Mouse (Mus musculus) c-Kit-positive CD71-positive TER-119-positive erythroid progenitor cells, embryonic 14.5 days (primary cell): ENCODE results near the gene Arhgap23.

ENCODE experiments used
- DNase-seq: peaks from one replicate; pipeline ENCODE4 v3.0.0-alpha.2; 2013; ENCODE audit warnings: low spot score

Gene Arhgap23

DNA sequence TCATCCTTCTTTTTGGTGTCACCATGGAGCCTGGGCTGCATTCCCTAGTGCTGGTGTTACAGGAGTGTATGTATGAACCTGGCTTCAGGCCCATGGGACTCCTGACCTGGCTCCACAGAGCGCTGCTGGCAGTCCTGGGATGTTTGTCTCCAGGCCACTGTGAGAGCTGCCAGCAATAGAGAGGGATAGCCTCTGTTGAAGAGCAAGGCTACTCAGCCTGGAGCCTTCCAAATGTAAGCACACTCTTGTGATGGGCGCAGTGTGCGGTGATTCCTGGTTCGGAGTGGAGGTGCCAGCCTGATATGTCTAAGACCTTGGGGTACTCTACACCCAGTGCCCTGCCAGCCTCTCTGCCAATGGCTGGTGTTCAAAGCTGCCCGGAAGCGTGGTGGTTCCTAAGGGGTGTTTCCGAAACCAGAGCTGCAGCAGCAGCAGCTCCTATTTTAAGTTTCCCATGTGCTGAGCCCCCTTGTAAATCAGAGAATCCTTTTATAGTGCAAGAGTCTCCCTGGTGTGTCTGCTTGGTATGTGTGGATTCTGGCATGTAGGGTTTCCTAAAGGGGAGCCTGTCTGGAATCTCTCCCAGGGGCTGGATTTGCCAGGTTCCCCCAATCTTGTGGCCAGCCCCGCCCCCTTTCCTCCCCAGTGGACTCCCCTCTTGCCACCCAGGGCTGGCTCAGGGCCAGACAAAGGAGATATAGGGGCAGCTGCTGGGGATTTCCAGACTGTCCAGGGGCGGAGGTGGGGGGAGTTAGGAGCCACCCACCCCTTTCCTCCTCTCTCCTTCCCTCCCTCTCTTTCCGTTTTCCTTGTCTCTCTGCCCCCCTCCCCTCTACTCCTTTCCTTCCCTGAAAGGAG lies 9.0 kb upstream of the Arhgap23 start:
- no peak for DNase-seq

DNA sequence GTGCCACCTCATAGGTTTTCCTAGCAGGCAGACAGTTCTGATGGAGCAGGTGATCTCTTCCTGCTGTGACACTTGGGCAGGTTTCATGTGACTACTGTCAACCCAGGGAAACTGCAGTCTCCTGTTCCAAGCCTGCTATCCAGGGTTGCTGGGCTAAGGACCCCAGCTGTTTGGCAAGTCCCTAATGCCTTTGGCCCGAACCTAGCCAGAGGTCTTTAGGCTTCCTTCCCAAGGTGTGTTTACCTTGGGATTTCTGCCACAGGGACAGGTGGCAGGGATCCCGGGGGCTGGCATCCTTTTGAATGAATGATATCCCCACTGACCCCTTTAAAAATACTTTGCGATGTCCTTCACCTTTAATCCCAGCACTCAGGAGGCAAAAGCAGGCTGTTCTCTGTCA lies 7.9 kb upstream of the Arhgap23 start:
- DNase-seq: no peak

DNA sequence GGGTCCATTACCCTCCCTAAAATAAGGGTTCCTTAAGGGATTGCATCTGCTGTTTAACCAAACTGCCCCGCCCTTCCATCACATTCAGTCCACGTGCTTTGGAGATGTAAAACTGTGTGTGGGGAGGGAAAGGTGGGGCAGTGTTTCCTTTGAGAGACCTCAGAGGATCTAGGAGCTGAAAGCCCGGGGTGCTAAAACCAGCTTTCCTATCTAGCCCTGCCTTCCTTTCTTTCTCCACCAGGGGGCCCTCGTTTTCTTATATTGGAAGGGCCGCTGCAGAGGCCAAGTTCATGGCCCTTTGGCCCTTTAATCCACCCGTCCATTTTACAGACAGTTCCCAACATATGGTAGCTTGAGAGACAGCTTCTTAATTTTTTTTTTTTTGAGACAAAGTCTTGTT lies 7.2 kb upstream of the Arhgap23 start:
- peak; percentile 86 for DNase-seq

DNA sequence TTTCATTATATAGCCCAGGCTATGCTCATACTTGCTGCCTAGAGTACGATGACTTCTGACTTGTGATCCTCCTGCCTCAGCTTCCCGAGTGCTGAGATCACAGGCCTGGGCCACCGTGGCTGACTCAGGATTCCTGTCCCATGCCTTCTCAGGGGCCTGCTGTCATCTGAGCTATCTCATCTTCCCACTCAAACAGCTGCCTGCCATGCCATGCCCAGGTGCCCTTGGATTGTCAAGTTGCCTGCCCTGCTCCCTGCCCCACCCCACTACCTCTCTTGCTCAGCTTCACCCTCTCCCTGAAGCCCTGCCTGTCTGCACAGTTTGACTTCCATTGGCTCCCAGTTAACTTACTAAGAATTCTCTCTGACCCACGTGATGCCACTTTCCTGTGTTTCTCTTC lies 4.4 kb upstream of the Arhgap23 start:
- DNase-seq: no peak

DNA sequence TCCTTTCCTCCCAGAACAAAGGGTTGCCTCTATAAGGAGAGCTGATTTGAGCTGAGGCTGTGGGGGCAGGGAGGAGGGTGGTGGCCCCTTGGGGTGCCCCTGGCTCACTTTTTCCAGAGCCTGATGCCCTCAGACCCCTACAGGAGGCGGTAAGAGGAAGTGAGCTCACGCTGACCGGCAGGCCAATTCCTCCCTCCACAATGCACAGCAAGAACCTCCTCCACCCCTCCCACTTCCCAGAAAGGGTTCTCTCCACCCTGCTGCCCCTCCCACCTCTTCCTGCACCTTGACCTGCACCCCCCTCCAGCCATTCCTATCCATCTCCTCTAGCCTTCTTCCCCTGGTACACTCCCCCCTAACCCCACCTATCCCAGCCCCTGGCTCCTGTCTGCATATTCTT lies 3.2 kb upstream of the Arhgap23 start:
- no peak for DNase-seq

DNA sequence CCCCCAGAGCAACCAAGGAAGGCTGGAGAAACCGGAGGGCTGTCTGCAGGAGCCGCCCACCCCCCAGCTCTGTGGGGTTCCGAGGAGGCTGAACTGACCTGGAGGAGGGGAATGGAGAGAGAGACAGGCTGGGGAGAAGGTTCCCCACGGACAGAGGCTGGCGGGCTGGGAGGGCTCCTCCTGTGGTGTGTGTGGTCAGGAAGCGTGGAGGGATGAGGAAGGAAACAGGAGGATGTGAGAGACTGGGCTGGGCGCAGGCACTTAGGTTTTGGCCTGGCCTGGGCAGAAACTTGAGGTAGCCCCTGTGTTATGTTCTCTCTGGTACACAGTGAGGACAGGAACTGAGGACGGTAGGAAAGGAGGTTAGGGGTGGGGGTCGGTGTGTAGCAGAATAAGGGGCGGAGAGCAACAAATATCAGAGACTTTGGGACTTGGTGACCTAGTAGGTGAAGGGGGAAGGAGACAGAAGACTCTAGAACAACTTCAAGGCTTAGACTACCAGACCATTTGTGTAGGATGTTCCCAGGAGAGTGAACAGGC lies 2.5 kb upstream of the Arhgap23 start:
- no peak for DNase-seq

DNA sequence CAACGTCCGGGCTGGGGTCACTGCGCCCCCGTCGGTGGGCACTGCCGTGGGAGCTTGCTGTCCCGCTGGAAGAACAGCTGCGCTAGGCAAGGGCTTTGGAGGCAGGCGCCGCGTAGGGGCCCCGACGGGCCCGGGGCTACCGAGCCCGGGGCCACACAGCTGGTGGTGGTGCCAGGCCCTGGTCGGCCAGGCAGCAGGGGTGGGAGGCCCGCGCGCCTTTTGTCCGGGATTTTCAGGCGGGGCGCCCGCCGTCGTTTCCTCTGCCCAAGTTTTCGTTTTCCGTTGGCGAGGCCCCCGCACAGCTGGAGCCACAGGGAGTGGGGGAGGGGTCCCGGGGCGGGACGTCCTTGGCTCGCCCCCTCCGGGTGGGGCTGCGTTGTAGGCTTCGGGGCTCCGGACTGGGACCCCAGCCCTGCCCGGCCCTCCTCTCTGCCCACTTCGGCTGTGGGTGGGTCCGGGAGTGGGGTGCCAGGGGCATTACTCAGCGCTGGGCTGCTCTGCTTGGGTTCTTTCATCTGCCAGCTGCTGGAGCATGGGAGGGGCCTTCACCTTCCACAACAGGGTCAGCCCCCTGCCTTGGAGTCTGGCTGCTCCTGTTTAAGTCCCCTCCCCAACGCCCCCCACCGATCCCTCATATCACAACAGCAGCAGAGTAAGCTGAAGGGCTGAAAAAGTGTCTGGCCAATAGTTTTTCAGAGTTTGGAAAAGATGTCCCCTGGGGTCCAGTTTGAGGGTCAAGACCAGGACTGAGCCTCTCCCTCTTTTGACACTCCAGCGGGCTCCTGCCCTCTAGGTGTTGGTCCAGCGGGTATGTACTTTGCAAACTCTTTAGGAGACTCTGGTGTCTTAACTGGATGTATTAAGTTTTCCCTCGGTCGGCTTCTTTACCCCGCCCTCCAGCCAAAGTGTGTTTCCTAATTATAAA lies 641 bp downstream of the Arhgap23 start:
- DNase-seq: no peak

DNA sequence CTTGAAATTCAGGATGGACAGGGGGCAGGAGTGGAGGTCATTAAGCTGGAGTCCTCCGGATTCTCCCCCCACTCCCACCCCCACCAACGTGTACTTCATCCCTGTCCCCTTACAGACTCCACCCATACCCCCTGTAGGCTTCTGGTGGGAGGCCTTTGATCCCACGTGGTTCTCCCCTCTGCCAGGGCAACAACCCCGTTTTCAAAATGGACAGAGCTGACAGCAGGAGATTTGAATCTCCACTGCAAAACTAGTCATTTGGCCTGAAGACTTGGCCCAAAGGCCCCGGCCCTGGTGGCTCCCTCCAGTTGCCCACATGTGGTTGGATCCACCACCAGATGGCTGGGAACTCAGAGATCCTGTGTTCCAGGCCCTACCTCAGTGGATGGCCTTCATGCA lies 1.3 kb downstream of the Arhgap23 start:
- no peak for DNase-seq

DNA sequence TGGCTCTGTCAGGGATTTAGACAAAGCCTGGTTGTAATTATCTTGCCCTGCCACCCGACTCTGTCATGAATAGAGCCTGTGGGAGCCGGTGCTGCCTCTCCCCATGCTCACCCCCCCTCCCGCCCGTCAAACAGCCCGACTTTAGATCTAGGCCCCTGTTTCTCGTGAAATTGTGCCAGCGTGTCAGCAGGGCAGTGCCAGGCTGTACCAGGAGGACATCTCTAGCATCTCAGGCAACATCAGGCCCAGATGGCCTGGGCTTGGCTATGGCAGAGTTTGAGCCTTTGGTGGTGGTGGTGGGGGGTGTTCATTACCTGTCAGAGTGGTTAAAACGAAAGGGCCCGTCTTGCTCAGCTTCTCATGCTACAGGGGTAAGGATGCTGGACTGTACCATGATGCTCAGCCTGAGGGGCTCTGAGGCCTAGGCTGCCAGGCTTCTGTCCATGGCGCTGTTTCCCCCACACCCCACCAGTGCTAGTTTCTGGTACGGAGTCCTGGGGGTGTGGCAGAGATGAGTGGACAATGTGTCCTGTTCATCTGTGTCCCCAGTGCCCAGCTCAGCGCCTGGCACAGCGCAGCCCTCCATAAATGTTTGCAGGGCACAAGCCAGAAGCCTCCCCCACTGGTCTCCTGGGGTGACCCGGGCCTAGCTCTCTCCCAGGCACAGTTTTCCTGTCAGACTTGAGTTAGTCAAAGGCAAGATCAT lies 3.7 kb downstream of the Arhgap23 start:
- DNase-seq: no peak

DNA sequence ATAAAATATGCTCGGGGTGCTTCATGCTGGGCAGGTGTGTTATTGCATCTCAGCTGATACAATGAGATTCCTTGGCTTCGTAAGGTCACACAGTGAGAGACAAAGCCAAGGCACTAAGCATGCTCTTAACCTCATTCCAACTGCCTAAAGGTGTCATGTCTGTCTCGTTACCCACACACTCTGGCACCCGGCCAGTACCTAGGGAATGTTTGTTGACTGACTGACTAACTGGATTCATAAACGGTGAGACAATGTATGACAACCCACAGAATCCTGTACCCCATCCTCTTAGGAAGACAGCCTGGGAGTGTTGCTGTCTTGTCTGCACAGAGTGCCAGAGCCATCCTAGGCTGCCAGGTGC lies 4.2 kb downstream of the Arhgap23 start:
- DNase-seq: no peak

DNA sequence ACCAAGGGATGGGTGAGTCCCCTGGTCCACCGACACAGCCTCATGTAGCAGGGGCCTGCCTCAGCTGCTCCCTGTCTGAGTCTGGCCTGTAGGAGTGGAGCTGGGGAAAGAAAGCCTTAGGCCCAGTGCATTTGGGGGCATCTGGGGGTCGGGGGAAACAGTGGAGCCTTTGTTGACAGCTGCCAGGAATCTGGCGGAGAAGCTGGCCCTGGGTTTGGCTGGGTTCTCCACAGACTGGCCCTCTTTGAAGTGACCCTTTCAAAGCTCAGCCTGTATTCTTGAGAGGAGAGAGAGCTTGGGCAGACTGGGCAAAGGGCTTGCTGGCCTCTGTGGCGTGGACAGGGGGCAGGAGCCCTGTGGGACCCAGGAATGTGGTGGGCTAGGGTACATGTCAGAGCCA lies 7.2 kb downstream of the Arhgap23 start:
- no peak for DNase-seq

DNA sequence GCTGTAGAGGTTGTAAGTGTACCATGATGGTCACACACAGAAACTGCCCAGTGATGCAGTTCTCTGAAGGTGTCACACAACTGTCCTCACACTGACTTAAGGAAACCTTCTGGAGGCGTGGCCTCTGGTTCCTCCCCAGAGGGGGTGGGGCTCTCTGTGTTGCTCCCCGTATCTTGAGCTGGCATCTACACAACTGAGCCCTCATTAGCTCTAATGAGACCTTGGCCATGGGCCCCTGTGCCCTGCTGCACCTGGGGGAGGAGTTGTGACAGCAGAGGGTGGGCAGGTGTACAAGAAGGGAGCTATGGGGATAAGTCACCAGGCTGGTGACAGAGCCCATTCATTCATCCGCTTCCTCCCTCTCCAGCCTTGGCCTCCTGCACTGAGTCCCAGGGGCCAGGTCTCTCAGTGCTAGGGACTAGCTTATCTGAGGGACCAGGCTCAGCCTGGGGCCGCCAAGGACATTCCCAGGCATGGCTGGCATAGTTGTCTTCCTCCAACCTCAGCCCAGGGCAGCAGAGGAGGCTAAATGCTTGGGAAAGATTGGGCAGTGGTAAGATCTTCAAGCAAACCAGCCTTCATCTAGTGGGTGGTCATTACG lies 8.9 kb downstream of the Arhgap23 start:
- peak; percentile 87 for DNase-seq

DNA sequence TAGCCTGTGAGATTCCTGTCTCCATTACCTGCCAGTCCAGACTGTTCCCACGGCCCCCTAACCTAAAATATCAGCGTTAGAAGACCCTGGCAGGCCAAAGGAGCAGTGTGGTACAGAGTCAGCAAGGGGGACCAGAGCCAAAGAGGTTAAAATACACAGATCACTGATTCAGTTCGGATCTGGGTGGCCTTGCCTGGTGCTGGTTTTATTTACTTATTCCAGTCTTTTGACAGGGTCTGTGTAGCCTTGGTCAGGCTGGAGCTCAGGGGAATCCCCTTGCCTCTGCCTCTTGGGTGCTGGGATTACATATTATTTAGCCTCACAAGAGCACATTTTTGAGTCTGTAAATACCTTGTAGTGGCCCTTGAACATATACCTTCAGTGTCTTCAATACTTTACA lies 9.5 kb downstream of the Arhgap23 start:
- no peak for DNase-seq

DNA sequence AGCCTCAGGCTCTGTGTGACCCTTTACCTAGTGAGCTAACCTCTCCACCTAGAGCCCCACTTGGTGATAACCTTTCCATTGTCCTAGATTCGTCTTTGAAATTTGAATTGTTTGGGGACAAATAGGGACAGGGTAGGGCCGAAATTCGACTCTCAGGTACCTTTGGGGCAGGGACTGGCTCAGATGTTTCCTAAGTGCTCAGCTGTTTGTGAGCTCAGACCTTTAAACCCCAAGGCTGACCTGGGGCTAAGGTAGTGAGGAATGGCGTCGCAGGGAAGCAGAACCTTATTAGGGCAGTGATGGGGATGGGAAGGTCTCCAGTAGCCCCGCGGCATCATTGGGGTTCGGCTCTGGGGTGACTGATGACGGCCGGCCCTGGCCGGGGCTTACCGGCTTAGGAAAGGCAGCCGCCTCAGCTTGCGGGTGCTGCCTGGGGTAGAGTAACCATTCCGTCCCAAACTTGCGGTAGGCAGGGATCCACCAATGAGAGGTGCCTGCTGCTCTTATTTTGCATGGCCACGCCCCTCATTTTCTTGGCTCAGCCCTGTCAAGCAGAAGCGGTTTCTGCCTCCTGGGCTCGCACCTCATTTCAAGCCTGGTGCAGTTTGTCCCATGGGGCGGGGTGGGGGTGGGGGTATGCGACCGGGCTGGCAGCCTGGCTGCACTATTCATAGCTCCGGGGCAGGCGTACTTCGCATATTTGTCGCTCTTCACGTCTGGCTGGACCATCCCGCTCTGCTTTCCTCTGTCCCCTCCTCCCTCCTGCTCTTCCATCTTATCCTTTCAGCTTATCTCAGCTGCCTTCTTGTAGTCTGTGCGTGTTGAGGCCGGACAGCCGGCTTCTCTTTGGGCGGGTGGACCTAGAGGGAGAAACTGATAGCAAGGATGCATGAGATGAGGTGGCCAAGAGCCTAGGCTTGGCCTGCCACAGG lies 12.7 kb downstream of the Arhgap23 start:
- peak; percentile 92 for DNase-seq

DNA sequence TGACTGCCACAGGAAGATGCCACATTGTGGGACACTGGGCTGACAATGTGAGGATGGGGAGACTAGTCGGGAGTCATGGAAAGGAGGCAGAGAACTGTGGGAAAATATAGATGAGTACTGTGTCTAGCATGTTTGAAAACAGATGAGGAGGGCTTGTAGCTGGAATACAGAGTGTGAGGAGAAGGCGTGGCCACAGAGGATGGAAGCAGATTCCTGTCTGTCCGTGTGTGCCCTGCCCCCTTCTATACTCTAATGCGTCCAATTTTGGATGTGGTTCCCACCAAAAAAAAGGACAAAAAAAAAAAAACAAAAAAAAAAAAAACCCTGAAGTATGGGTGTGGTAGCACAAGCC lies 13.4 kb downstream of the Arhgap23 start:
- no peak for DNase-seq

DNA sequence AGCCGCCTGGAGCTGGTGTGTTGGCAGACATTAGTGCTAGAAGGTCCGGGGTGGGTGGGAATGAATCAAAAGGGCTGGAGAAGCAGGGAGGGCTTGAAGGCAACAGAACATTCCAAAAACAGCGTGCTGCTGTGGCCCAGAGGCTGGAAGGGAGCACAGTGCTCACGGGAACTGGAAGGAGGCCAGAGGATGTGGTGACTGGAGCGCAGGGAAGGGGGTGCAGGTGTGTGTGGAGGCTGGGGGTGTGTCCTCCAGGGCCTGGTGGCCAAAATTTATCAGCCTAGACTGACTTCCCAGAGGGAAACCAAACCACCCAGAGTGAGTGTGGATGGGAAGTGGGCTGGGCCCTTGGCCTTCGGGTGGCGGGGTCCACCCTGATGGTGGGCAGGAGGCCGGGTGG lies 14.3 kb downstream of the Arhgap23 start:
- DNase-seq: no peak

DNA sequence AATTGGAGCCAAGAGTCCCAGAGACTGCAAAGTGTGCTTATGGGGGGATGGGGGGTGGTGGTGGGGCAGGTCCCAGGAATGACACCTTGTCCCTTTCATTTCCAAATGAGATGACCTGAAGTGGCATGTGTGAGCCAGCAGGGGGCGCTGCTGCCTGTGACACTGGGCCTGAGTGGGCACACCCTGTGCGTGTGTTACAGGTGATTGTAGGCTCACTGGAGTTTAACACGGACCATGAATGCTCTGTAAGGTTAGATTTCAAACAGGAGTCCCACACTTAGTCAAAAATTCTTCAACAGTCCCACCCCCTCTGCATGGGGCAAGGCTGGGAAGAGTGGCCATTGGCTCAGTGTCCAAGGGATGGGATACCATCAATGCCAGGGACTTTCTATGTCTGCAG lies 16.7 kb downstream of the Arhgap23 start:
- peak; percentile 78 for DNase-seq

DNA sequence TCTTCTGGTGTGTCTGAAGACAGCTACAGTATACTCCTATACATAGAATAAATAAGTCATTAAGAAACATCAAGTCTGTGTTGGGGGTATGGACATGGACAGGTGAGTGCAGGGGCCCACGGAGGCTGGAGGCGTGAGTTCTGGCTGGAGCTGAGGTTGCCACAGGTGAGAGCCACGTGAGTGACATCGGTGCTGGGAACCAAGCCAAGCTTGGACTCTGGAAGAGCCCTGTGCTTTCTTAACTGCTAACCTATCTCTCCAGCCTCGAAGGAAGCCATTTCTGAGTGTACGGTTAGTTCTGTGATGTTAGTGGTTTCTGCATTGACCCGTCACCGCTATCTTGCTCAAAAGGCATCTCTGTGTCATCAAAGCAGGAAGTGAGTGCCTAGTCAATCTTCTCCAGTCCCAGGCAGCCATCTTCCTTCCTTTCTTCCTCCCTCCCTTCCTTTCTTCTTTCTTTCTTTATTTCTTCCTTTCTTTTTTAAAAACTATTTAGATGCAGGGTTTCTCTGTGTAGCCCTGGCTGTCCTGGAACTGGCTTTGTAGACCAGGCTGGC lies 17.7 kb downstream of the Arhgap23 start:
- no peak for DNase-seq

DNA sequence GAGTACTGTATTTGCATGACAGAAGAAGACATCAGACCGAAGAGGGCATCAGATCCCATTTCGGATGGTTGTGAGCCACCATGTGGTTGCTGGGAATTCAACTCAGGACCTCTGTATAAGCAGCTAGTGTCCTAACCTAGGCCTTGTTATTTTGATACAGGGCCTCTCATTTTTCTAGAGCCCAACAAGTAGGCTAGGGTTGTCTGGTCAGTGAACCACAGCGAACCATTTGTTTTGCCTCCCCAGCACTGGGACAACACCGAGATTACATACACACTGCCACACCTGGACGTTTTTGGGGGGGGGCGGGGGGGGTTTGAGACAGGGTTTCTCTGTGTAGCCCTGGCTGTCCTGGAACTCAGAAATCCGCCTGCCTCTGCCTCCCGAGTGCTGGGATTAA lies 18.8 kb downstream of the Arhgap23 start:
- no peak for DNase-seq

DNA sequence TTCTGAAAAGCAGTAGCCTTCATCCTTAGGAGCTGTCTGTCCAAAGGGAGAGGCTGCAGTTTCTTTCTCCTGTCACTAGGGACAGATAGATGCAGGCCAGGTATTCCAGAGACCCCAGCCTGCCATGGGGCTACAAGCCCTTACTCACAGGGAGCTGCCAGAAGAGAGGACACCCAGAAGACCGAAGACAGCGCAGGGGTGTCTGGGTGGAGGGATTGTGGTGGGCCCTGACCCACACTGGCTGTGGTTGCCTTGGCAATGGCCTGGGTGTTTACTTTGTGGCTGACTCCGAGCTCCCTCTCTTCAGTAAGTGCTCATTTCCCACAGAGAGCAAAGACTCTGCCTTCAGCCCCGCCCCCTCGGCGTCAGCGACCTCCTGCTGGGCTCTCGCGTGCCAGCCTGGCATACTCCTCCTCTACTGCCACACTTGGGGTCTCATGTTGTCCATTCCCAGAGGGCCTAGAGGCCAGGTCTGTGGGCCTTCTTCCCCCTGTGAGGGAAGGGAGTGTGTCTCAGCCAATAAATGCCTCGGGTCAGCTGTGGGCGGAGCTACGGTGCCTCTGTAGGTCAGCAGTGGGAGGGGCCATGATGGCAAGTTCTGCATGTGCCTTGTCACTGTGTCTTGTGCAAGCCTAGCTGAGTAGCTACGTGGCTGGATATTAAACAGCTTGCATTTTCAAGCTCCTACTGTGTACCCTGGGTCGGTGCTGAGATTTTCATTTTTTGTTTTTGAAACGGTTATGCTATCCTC lies 19.5 kb downstream of the Arhgap23 start:
- peak; percentile 93 for DNase-seq
